Mouse (Mus musculus) forebrain, embryonic 12.5 days (tissue): ENCODE results near the gene Fam3b. TPM values are rescaled to one million over a fixed set of nuclear protein-coding genes. Genes with fewer than 3 reads are reported as not detected.

Experiments used
- ATAC-seq: fragments of 200-750 bp; cut with Nextera tagmentation; 2 replicates; pipeline ENCODE4 v1.8.0; 2017; ENCODE audit warnings: moderate TSS enrichment; ENCODE audit not compliant: low FRiP score
- H3K27ac ChIP-seq: fragments of 300-500 bp; sonication (generic); 2 replicates; pipeline ENCODE4 v1.5.1; 2016; ENCODE audit warnings: mild to moderate bottlenecking
- H3K27me3 ChIP-seq: fragments of 300-500 bp; sonication (generic); 2 replicates; pipeline ENCODE4 v1.6.1; 2016; ENCODE audit warnings: mild to moderate bottlenecking
- H3K36me3 ChIP-seq: fragments of 300-500 bp; sonication (generic); replicated peaks from 2 replicates; pipeline ENCODE4 v1.6.1; 2016; ENCODE audit warnings: mild to moderate bottlenecking
- H3K4me1 ChIP-seq: fragments of 300-500 bp; sonication (generic); 2 replicates; pipeline ENCODE4 v1.6.1; 2016
- H3K4me2 ChIP-seq: fragments of 300-500 bp; sonication (generic); 2 replicates; pipeline ENCODE4 v1.6.1; 2016; ENCODE audit warnings: mild to moderate bottlenecking, moderate library complexity
- H3K4me3 ChIP-seq: fragments of 300-500 bp; sonication (generic); replicated peaks from 2 replicates; pipeline ENCODE4 v1.5.1; 2016; ENCODE audit warnings: mild to moderate bottlenecking
- H3K9ac ChIP-seq: fragments of 300-500 bp; sonication (generic); 2 replicates; pipeline ENCODE4 v1.6.1; 2016; ENCODE audit warnings: mild to moderate bottlenecking
- H3K9me3 ChIP-seq: fragments of 300-500 bp; sonication (generic); 2 replicates; pipeline ENCODE4 v1.6.1; 2016
- WGBS: fragments of 180-500 bp; shearing (Covaris S2); methylation state at CpG from one replicate; pipeline ENCODE4 v1.1.7; 2016; 5-methylcytosine and 5-hydroxymethylcytosine counted together
- polyA plus RNA-seq: library from polyadenylated mRNA; unstranded; fragments of >200 nt; fragmentation: Nextera tagmentation; extraction: Ambion mirVana; gene quantifications from 2 replicates; pipeline ENCODE4 v1.2.1, GENCODE M21; 2016

The Fam3b gene
- polyA plus RNA-seq, 1 experiment from 2014 or later = not detected

DNA sequence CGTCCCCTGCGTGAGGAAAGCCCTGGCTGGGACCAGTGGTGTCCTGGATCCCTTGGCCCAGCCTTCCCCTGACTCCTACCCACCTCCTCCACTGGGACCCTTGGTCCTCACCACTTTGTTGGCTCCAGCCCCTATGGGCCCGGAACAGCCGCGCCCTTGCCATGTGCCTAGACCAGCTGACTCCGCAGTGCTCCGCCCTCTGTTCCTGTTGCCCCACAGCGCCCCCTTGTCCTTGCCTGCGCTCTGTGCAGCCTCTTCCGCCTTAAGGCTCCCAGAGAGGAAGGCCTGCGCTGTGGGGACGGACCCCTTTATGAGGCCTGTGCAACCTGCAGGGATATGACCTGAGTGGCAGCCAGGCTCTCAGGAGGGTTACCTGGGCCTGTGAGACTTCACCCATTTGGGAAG is 2.3 kb downstream of the Fam3b start:
- Histone ChIP-seq H3K27me3 (no peaks in the 10 kb centered on the region), H3K4me1 (no peaks in the 10 kb centered on the region), H3K27ac (no peak overlapping the region), H3K4me3 (no peak overlapping the region), H3K36me3 (no peaks in the 10 kb centered on the region), H3K9me3 (no peaks in the 10 kb centered on the region), H3K9ac (no peak overlapping the region), H3K4me2 (no peak overlapping the region)
- no peak for ATAC-seq
- WGBS = 87% methylated on average over 12 of the region's 12 CpGs

DNA sequence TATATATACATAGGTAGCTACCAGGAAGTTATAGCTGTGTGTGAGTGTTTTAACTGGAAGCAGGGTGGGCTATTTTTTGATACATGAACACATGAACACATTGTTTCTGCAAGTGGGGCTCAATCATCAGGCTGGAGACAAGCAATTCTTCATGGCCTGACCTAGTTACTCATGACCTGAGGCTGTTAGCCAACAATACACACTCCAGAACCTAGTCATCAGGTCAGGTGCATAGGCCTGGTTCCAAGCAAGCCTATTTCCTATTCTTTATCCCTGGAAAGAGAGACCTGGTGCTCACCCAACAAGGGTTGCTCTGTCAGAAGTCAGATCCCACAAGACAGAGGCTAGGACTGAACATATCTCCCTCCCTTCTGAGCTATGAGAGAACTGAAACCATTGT is 3.1 kb downstream of the Fam3b start:
- no peak overlapping the region for H3K4me2 ChIP-seq
- no peaks in the 10 kb centered on the region for H3K4me1 ChIP-seq
- H3K4me3 ChIP-seq = no peak overlapping the region
- no peaks in the 10 kb centered on the region for H3K36me3 ChIP-seq
- no peak for ATAC-seq
- no peak overlapping the region for H3K27ac ChIP-seq
- H3K9ac ChIP-seq = no peak overlapping the region
- H3K27me3 ChIP-seq = no peaks in the 10 kb centered on the region
- no peaks in the 10 kb centered on the region for H3K9me3 ChIP-seq

DNA sequence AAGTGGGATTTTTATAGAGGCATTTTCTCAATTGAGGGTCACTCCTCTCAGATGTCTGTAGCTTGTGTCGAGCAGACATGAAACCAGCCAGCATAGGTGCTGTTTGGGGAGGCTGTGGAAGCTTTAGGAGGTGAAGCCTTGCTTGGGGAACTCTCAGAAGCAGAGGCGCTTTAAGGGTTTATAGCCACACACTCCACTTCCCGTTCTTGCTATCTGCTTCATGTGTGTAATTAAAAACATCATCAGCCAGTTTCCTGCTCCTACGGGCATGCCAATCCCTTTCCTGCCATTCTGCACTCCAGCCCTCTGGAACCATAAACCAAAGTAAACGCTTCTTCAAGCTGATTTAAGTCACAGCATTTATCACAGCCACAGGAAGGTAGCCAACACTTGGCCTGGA is 3.8 kb downstream of the Fam3b start:
- Histone ChIP-seq H3K27me3 (no peaks in the 10 kb centered on the region), H3K4me1 (no peaks in the 10 kb centered on the region), H3K9ac (no peak overlapping the region), H3K36me3 (no peaks in the 10 kb centered on the region), H3K4me2 (no peak overlapping the region), H3K27ac (no peak overlapping the region), H3K4me3 (no peak overlapping the region), H3K9me3 (no peaks in the 10 kb centered on the region)
- 76% methylated on average over 5 of the region's 5 CpGs for WGBS
- ATAC-seq = no peak

- ATAC-seq = no peak
- Histone ChIP-seq H3K4me2 (no peak overlapping the region), H3K36me3 (no peaks in the 10 kb centered on the region), H3K9me3 (no peaks in the 10 kb centered on the region), H3K4me3 (no peak overlapping the region), H3K27ac (no peak overlapping the region), H3K4me1 (no peaks in the 10 kb centered on the region), H3K9ac (no peak overlapping the region), H3K27me3 (no peaks in the 10 kb centered on the region)
Observed at GRCm38 (mm10) chr16:97507783-97508182, 6.8 kb downstream of the Fam3b start.

DNA sequence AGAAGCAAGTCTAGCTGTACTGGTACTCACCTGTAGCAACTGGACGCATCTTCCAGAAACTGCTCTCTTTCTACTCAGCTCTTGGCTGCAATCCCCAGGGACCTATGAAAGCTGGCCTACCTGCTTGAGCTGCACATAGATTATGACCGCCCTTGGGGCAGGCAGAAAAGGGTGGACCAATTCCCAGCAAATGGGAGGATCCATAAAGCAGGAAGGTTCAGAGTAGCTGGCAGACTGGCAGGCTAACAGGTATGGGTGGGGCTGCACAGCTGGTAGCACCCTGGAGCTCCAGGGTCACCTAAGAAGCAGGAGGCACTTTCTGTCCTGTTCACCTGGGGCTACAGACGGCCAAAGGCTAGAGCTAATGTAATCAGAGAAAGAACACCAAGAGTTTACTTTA is 9.8 kb downstream of the Fam3b start:
- H3K27ac ChIP-seq = no peak overlapping the region
- H3K4me2 ChIP-seq = no peak overlapping the region
- 87% methylated on average over 3 of the region's 3 CpGs for WGBS
- H3K9ac ChIP-seq = no peak overlapping the region
- H3K9me3 ChIP-seq = no peaks in the 10 kb centered on the region
- H3K27me3 ChIP-seq = no peaks in the 10 kb centered on the region
- ATAC-seq = no peak
- H3K4me3 ChIP-seq = no peak overlapping the region
- no peaks in the 10 kb centered on the region for H3K36me3 ChIP-seq
- no peaks in the 10 kb centered on the region for H3K4me1 ChIP-seq

DNA sequence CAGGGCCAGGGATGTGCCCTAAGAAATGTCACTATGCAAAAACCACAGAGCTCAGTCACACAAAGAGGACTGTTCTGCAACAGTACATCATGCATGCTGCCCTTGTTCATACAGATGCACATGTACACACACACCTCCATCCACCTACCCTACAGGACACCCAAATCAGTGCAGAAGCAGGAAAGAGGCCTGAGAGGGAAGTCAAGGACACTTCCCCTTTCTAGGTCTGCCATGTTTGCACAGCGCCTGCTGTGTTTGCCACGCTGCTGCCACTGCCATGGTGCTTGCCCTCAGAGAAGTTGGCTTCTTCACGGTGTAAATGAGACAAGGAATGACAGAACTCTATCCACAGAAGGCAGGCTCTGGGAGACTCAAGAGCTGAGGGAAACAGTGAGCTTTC is 10.8 kb downstream of the Fam3b start:
- Histone ChIP-seq H3K4me2 (no peak overlapping the region), H3K9ac (no peak overlapping the region), H3K4me1 (no peaks in the 10 kb centered on the region), H3K4me3 (no peak overlapping the region), H3K36me3 (no peaks in the 10 kb centered on the region), H3K27me3 (no peaks in the 10 kb centered on the region), H3K9me3 (no peaks in the 10 kb centered on the region), H3K27ac (no peak overlapping the region)
- 85% methylated on average over 3 of the region's 3 CpGs for WGBS
- no peak for ATAC-seq

- ATAC-seq = no peak
- Histone ChIP-seq H3K27ac (no peak overlapping the region), H3K4me3 (no peak overlapping the region), H3K36me3 (no peaks in the 10 kb centered on the region), H3K4me1 (no peaks in the 10 kb centered on the region), H3K9me3 (no peaks in the 10 kb centered on the region), H3K9ac (no peak overlapping the region), H3K4me2 (no peak overlapping the region), H3K27me3 (no peaks in the 10 kb centered on the region)
- 93% methylated on average over 7 of the region's 7 CpGs for WGBS
Observed at GRCm38 (mm10) chr16:97500901-97501300, 13.7 kb downstream of the Fam3b start.

DNA sequence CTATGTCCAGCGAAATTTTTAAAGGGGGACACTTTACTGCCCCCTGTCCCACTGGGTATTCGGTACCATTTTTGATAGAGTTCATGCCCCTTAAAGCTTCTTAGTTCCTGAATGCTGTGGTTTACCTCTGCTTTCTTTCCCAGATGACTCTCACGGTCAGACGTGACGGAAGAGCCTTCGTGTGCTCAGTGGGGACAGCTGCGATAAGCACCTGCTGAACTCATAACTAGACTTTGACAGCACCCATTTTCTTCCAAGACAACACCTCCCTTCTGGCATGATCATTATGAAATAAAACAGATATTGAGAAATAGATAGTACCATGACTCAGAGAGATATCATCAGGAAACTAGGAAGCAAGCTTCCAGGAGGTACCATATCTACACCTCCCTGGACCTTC is 15.2 kb downstream of the Fam3b start:
- Histone ChIP-seq H3K4me2 (no peak overlapping the region), H3K4me3 (no peak overlapping the region), H3K27me3 (no peaks in the 10 kb centered on the region), H3K4me1 (no peaks in the 10 kb centered on the region), H3K36me3 (no peaks in the 10 kb centered on the region), H3K9ac (no peak overlapping the region), H3K27ac (no peak overlapping the region), H3K9me3 (no peaks in the 10 kb centered on the region)
- WGBS = 91% methylated on average over 7 of the region's 7 CpGs
- ATAC-seq = no peak

- H3K4me2 ChIP-seq = no peak overlapping the region
- H3K4me3 ChIP-seq = no peak overlapping the region
- H3K27ac ChIP-seq = no peak overlapping the region
- ATAC-seq = no peak
- no peaks in the 10 kb centered on the region for H3K4me1 ChIP-seq
- no peaks in the 10 kb centered on the region for H3K9me3 ChIP-seq
- H3K9ac ChIP-seq = no peak overlapping the region
- no peaks in the 10 kb centered on the region for H3K36me3 ChIP-seq
- WGBS = 92% methylated on average over 3 of the region's 3 CpGs
- H3K27me3 ChIP-seq = no peaks in the 10 kb centered on the region
Observed at GRCm38 (mm10) chr16:97498139-97498538, 16.5 kb downstream of the Fam3b start.

- H3K36me3 ChIP-seq = no peaks in the 10 kb centered on the region
- H3K9me3 ChIP-seq = no peaks in the 10 kb centered on the region
- no peak overlapping the region for H3K4me2 ChIP-seq
- ATAC-seq = no peak
- no peaks in the 10 kb centered on the region for H3K4me1 ChIP-seq
- WGBS = 69% methylated on average over 5 of the region's 5 CpGs
- no peak overlapping the region for H3K4me3 ChIP-seq
- H3K27me3 ChIP-seq = no peaks in the 10 kb centered on the region
- H3K9ac ChIP-seq = no peak overlapping the region
- no peak overlapping the region for H3K27ac ChIP-seq
Observed at GRCm38 (mm10) chr16:97497682-97498081, 16.9 kb downstream of the Fam3b start.

DNA sequence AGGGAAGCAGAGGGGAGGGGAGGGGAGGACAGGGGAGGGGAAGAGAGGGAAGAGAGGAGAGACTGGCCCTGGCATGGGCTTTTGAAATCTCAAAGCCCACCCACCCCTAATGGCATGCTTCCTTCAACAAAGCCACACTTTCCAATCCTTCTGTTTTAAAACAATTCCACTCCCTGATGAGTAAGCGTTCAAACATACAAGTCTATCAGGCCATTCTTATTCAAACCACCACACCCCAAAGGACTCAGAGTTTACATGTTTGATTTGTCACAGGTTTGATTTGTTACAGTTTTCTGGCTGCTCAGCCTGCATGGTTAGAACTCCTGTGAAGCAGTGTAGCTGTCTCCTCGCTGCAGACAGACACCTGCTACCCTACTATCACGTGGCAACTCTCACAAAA is 18.6 kb downstream of the Fam3b start:
- H3K9me3 ChIP-seq = no peaks in the 10 kb centered on the region
- 50% methylated on average over 3 of the region's 3 CpGs for WGBS
- no peaks in the 10 kb centered on the region for H3K36me3 ChIP-seq
- ATAC-seq = no peak
- no peak overlapping the region for H3K9ac ChIP-seq
- no peaks in the 10 kb centered on the region for H3K27me3 ChIP-seq
- no peaks in the 10 kb centered on the region for H3K4me1 ChIP-seq
- no peak overlapping the region for H3K27ac ChIP-seq
- H3K4me2 ChIP-seq = no peak overlapping the region
- H3K4me3 ChIP-seq = no peak overlapping the region

GRCm38 (mm10) chr16:97492369-97492768 is 22.2 kb downstream of the Fam3b start:
- Histone ChIP-seq H3K4me1 (no peaks in the 10 kb centered on the region), H3K9me3 (no peaks in the 10 kb centered on the region), H3K4me2 (no peak overlapping the region), H3K36me3 (no peaks in the 10 kb centered on the region), H3K4me3 (no peak overlapping the region), H3K27me3 (no peaks in the 10 kb centered on the region), H3K27ac (no peak overlapping the region), H3K9ac (no peak overlapping the region)
- 89% methylated on average over 1 of the region's 1 CpGs for WGBS
- no peak for ATAC-seq

GRCm38 (mm10) chr16:97478655-97479054 is 36.0 kb downstream of the Fam3b start:
- Histone ChIP-seq H3K4me3 (no peak overlapping the region), H3K27ac (no peak overlapping the region), H3K27me3 (no peaks in the 10 kb centered on the region), H3K9me3 (no peaks in the 10 kb centered on the region), H3K4me2 (no peak overlapping the region), H3K4me1 (no peaks in the 10 kb centered on the region), H3K36me3 (no peaks in the 10 kb centered on the region), H3K9ac (no peak overlapping the region)
- no peak for ATAC-seq
- 73% methylated on average over 2 of the region's 2 CpGs for WGBS

DNA sequence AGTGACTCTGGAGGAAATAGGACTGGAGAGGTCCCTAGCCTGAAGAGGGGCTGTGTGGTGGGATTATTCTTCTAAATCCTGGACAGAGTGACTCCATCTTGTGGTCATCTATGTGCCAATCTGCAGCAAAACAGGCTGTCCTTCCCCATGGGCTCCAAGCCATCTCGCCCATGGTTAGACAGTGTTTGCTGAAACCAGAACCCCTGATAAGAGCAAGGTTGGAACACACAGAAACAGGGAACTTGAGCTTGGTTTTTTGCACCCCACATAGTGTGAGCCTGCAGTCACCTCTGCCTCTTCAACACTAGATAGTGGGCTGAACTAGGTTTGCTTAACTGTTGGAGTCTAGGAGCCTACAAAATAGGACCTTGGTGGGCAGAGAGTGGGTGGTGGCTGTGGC is 38.1 kb downstream of the Fam3b start:
- no peak overlapping the region for H3K4me3 ChIP-seq
- no peaks in the 10 kb centered on the region for H3K4me1 ChIP-seq
- no peak overlapping the region for H3K4me2 ChIP-seq
- no peak for ATAC-seq
- no peaks in the 10 kb centered on the region for H3K9me3 ChIP-seq
- H3K36me3 ChIP-seq = no peaks in the 10 kb centered on the region
- WGBS = 90% methylated on average over 1 of the region's 1 CpGs
- no peak overlapping the region for H3K9ac ChIP-seq
- H3K27ac ChIP-seq = no peak overlapping the region
- no peaks in the 10 kb centered on the region for H3K27me3 ChIP-seq
